Mouse (Mus musculus) heart, postnatal 0 days (tissue): Measurements from ENCODE around the gene Ccdc92b. TPM values are rescaled to one million over a fixed set of nuclear protein-coding genes. Genes with fewer than 3 reads are reported as not detected.
A peak's percentile ranks its signal among the peaks of the same experiment; 100 is the strongest.

Source experiments
- ATAC-seq: fragments of 200-750 bp; cut with Nextera tagmentation; 2 replicates; pipeline ENCODE4 v1.8.0; 2017; ENCODE audit warnings: low read depth, moderate number of reproducible peaks, moderate library complexity; ENCODE audit not compliant: insufficient read depth
- DNase-seq: peaks from one replicate; pipeline ENCODE4 v3.0.0-alpha.2; 2016; ENCODE audit warnings: low spot score
- H3K27ac ChIP-seq: fragments of 300-500 bp; sonication (generic); 2 replicates; pipeline ENCODE4 v1.5.1; 2014; ENCODE audit warnings: low read depth, mild to moderate bottlenecking
- H3K27me3 ChIP-seq: fragments of 300-500 bp; sonication (generic); 2 replicates; pipeline ENCODE4 v1.6.1; 2014; ENCODE audit warnings: low read length, mixed read lengths; ENCODE audit not compliant: control insufficient read depth, insufficient read depth
- H3K36me3 ChIP-seq: fragments of 300-500 bp; sonication (generic); replicated peaks from 2 replicates; pipeline ENCODE4 v1.6.1; 2014; ENCODE audit warnings: low read length, mixed read lengths; ENCODE audit not compliant: control insufficient read depth, insufficient read depth
- H3K4me1 ChIP-seq: fragments of 300-500 bp; sonication (generic); 2 replicates; pipeline ENCODE4 v1.6.1; 2014; ENCODE audit warnings: antibody characterized with exemption; ENCODE audit not compliant: control insufficient read depth, insufficient read depth
- H3K4me2 ChIP-seq: fragments of 300-500 bp; sonication (generic); 2 replicates; pipeline ENCODE4 v1.6.1; 2014; ENCODE audit warnings: low read depth, mild to moderate bottlenecking, low read length, moderate library complexity
- H3K4me3 ChIP-seq: fragments of 300-500 bp; sonication (generic); 2 replicates; pipeline ENCODE4 v1.5.1; 2014; ENCODE audit warnings: low read depth, low read length
- H3K9ac ChIP-seq: fragments of 300-500 bp; sonication (generic); replicated peaks from 2 replicates; pipeline ENCODE4 v1.6.1; 2014; ENCODE audit warnings: low read depth, low read length, mixed read lengths
- H3K9me3 ChIP-seq: fragments of 300-500 bp; sonication (generic); replicated peaks from 2 replicates; pipeline ENCODE4 v1.6.1; 2016; ENCODE audit warnings: low read length; ENCODE audit not compliant: control insufficient read depth
- CTCF ChIP-seq: IDR thresholded peaks from 2 replicates; pipeline ENCODE4 v1.5.1; 2016; ENCODE audit warnings: antibody characterized with exemption, control low read depth, low read depth
- EP300 ChIP-seq: IDR thresholded peaks from 2 replicates; pipeline ENCODE4 v1.6.1; 2016; ENCODE audit warnings: antibody characterized with exemption, low read depth
- WGBS: fragments of 180-500 bp; shearing (Covaris S2); extraction: QIAGEN DNeasy Blood & Tissue Kit; methylation state at CpG from one replicate; pipeline ENCODE4 v1.1.7; 2014; 5-methylcytosine and 5-hydroxymethylcytosine counted together
- polyA plus RNA-seq: library from polyadenylated mRNA; unstranded; fragments of >200 nt; fragmentation: Nextera tagmentation; extraction: Ambion mirVana; gene quantifications from 2 replicates; pipeline ENCODE4 v1.2.1, GENCODE M21; 2015
- total RNA-seq: library from RNA; depleted of rRNA; stranded (reverse); fragments of >200 nt; gene quantifications from 2 replicates; pipeline ENCODE4 v1.2.3, GENCODE M21; 2014; ENCODE audit warnings: low replicate concordance

Ccdc92b gene
- total and polyA plus RNA-seq, 2 experiments from 2014 or later = 0.63 TPM; not detected in 1

- Histone ChIP-seq H3K27me3 (peaks cover 47% of the 10 kb centered on the region), H3K9me3 (no peaks in the 10 kb centered on the region), H3K4me1 (peaks cover 6% of the 10 kb centered on the region; the same call in 1 of the 2 replicates), H3K9ac (no peak overlapping the region), H3K4me3 (no peak overlapping the region), H3K27ac (no peak overlapping the region), H3K36me3 (no peaks in the 10 kb centered on the region), H3K4me2 (no peak overlapping the region)
- DNase-seq (no peak), ATAC-seq (no peak)
- 43% methylated on average over 5 of the region's 5 CpGs for WGBS
- no peak for TF ChIP-seq CTCF
- no peak for TF ChIP-seq EP300
These were observed 3.8 kb upstream of the Ccdc92b start for GRCm38 (mm10) chr11:74615571-74615970.

GRCm38 (mm10) chr11:74619956-74620300 lies 523 bp downstream of the Ccdc92b start:
- Histone ChIP-seq H3K4me1 (0 out of 2 replicates have a peak, but pooled peaks cover 6% of the 10 kb centered on the region), H3K4me3 (0 out of 2 replicates have a peak overlapping the region, but pooled peaks have one; percentile 16), H3K4me2 (no peak overlapping the region), H3K27me3 (peaks cover 39% of the 10 kb centered on the region), H3K9ac (no peak overlapping the region), H3K9me3 (no peaks in the 10 kb centered on the region), H3K36me3 (no peaks in the 10 kb centered on the region), H3K27ac (no peak overlapping the region)
- no peak for TF ChIP-seq EP300
- no peak for TF ChIP-seq CTCF
- no peak for DNase-seq
- 3% methylated on average over 16 of the region's 16 CpGs for WGBS
- no peak for ATAC-seq

DNA sequence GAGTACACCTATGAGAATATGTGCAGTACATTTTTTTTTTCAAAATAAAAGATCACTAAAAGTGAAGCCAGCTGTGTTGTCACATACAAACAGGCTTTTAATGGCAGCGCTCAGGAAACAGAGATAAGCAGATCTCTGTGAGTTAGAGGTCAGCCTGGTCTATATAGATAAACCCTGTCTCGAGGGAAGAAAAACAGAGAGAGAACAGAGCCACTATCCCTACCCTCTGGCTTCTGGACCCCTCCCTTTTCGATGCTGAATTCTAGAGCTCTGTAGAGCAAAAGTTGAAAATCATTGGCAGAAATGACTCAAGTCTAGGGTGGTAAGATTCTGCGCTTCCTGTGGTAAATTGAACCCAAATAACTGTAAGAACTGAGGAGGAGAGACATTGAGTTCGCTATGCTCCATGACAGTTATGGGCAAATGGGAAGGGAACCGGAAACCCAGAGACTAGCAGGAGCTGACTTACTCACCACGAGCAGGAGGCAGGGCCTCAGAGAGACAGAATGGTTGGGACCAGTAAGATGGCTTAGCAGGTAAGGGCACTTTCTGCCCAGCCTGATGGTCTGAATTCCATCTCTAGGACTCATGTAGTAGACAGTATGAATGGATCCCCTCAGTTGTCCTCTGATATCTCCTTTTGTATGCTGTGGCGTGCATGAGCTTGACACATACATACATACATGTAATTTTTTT lies 2.7 kb downstream of the Ccdc92b start:
- Histone ChIP-seq H3K4me2 (no peak overlapping the region), H3K27ac (no peak overlapping the region), H3K4me3 (no peak overlapping the region), H3K4me1 (0 out of 2 replicates have a peak, but pooled peaks cover 6% of the 10 kb centered on the region), H3K9me3 (no peaks in the 10 kb centered on the region), H3K36me3 (no peaks in the 10 kb centered on the region), H3K27me3 (peaks cover 35% of the 10 kb centered on the region), H3K9ac (no peak overlapping the region)
- no peak for ATAC-seq
- 51% methylated on average over 8 of the region's 8 CpGs for WGBS
- TF ChIP-seq EP300 = no peak
- TF ChIP-seq CTCF = no peak
- DNase-seq = no peak

- H3K9ac ChIP-seq = no peak overlapping the region
- TF ChIP-seq EP300 (no peak), CTCF (no peak)
- peaks cover 29% of the 10 kb centered on the region for H3K27me3 ChIP-seq
- no peaks in the 10 kb centered on the region for H3K9me3 ChIP-seq
- H3K4me3 ChIP-seq = no peak overlapping the region
- H3K27ac ChIP-seq = no peak overlapping the region
- ATAC-seq = no peak
- WGBS = 49% methylated on average over 6 of the region's 6 CpGs
- 0 out of 2 replicates have a peak, but pooled peaks cover 6% of the 10 kb centered on the region for H3K4me1 ChIP-seq
- no peak overlapping the region for H3K4me2 ChIP-seq
- H3K36me3 ChIP-seq = no peaks in the 10 kb centered on the region
- DNase-seq = no peak
These were observed 4.3 kb downstream of the Ccdc92b start for GRCm38 (mm10) chr11:74623693-74624092.

- Histone ChIP-seq H3K9ac (no peak overlapping the region), H3K4me1 (no peaks in the 10 kb centered on the region), H3K36me3 (no peaks in the 10 kb centered on the region), H3K4me2 (no peak overlapping the region), H3K4me3 (no peak overlapping the region), H3K27me3 (peaks cover 16% of the 10 kb centered on the region), H3K27ac (no peak overlapping the region), H3K9me3 (no peaks in the 10 kb centered on the region)
- ATAC-seq (no peak), DNase-seq (no peak)
- TF ChIP-seq EP300 (no peak), CTCF (no peak)
These were observed 5.9 kb downstream of the Ccdc92b start for GRCm38 (mm10) chr11:74625333-74625732.

DNA sequence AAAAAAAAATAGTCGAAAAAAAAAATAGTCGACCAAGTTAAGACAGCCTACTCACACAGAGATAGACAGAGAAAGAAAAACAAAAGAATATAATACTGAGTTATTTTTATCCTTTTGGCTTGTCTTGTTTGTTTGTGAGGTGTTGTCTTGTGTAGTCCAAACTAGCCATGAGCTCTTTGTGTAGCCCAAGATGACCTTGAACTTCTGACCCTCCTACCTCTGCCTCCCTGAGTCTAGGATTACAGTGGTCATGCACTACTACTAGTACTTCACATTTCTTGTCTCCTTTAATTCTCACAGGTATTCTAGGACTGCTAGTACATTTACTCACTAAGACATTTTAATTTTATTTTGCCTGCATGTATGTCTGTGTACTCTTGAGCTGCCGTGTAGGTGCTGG lies 8.1 kb downstream of the Ccdc92b start:
- Histone ChIP-seq H3K4me3 (no peak overlapping the region), H3K27me3 (no peaks in the 10 kb centered on the region), H3K4me1 (no peaks in the 10 kb centered on the region), H3K27ac (no peak overlapping the region), H3K9ac (no peak overlapping the region), H3K4me2 (no peak overlapping the region), H3K36me3 (no peaks in the 10 kb centered on the region), H3K9me3 (no peaks in the 10 kb centered on the region)
- WGBS = 69% methylated on average over 3 of the region's 3 CpGs
- no peak for ATAC-seq
- no peak for DNase-seq
- TF ChIP-seq CTCF = no peak
- TF ChIP-seq EP300 = no peak
